Mouse (Mus musculus): ENCODE results near the gene Sgtb. TPM values are rescaled to one million over a fixed set of nuclear protein-coding genes. Genes with fewer than 3 reads are reported as not detected.

Gene Sgtb
- under 1 TPM; 0.30 to 0.57 TPM for total RNA-seq (2021)
- long read RNA-seq, experiment 1, result 0 reads
- long read RNA-seq, experiment 2, result 0 reads

DNA sequence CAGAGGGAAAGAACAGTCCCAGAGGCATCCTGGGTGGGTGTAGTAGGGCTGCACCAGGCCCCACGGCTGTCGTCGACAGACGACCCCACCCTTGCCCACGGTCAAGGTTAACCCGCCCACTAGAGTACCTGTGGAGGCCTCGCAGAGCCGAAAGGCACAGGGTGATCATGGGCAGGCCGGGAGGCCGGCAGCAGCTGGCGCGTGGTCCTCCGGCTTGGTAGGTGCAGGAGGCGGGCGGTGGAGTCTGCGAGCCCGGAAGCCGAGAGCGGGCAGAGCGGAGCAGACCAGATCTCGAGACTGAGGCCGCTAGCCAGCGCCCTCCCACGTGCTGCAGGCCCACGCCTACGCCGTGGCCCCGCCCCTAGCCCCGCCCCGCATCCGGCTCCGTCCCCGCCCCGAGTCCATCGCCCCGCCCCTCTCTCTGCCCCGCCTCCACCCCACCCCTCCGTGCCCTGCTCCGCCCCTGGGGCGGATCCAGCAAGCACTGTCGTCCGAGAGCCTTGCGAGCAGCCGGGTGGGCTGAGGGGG, at the start of gene Sgtb, which contains the start of gene Nln:
Sgtb (plus strand) TSS at position 454 of the 528 bp plus-strand sequence.
Nln (minus strand) TSS at position 327 of the 528 bp plus-strand sequence.
- DNase-seq (ENCODE audit: low spot score), result peak; percentile 79

DNA sequence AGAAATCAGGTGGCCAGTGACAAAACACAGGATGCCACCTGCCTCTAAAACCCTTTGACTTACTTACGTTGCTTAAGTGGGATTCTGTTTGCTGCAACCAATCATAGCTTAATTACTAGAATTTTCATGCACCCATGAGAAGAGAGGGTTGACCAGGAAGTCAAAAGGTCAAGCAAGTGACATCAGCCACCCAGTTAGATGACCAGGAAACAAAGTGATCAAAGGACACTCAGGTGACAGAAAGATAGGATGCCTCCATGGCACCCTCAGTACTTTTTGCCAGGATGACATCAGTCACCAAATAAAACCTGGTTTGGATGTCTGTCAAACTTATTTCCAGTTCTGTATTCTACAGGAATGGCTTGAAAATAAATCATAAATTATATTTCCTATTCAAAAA, 49.3 kb upstream of the Sgtb start:
- DNase-seq (ENCODE audit: low spot score), result no peak

GRCm38 (mm10) chr13:104061975-104062750, 47.4 kb upstream of the Sgtb start:
- DNase-seq (ENCODE audit: low spot score), result no peak

DNA sequence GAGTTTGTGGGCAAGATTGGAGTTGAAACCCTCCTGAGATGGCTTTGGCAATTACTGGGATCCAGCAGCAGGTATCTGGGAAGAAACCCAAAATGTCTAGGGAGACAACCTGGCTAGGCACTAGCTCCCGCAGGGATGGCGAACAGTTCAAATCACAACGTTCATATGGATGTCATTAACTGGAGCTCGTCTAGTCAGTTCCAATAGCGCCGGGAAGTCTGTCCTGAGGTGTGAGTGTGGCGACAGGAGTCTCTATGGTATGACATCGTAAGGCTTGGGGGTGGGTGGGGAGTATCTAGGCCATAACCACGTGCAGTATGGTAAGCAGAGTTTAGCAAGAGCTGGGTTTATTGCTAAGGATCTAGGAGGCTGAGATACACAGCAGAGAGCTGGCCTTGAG, 46.5 kb upstream of the Sgtb start:
- DNase-seq (ENCODE audit: low spot score), result no peak

GRCm38 (mm10) chr13:104065649-104066347, 43.7 kb upstream of the Sgtb start:
- DNase-seq (ENCODE audit: low spot score), result no peak

GRCm38 (mm10) chr13:104069216-104069615, 40.3 kb upstream of the Sgtb start:
- no peak for DNase-seq (ENCODE audit: low spot score)

DNA sequence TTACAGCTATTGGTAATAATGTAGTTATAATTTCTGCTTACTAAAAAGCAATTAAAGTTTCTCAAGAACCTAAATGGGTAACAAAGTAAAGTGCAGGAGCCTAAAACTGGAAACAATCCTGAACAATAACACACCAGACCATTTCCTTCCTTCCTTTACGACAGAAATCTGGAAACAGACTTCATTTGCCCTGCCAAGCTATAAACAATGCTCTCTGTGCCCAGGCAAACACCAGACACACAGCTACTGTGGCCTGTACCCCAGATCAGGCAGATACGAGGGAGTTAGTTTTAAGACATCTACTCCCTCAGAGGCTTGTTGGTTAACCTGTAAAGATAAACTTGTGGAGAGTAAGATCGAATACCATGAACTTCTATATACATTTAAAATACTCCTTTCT, 38.8 kb upstream of the Sgtb start:
- no peak for DNase-seq (ENCODE audit: low spot score)

GRCm38 (mm10) chr13:104072351-104072750, 37.2 kb upstream of the Sgtb start:
- DNase-seq (ENCODE audit: low spot score), result no peak

DNA sequence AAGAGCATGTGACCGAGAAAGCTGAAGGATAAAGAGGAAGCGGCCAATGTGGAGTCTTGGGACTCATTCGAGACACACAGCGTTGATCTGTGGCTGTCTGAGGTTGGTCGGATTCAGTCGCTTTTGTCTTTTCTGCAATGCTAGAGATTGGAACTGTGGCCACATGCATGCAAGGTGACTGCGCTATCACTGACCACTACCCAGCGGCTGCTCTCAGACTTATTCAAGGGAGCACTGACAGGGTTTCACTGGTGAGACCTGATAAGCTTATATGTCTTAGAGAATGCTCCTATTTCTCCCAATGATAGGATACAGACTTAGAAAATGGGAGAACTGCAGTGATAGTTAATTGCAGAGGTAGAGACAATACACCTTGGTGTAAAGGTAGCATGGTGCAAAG, 35.3 kb upstream of the Sgtb start:
- no peak for DNase-seq (ENCODE audit: low spot score)

- DNase-seq (ENCODE audit: low spot score), result peak; percentile 12
Measured at GRCm38 (mm10) chr13:104074731-104075130, 34.8 kb upstream of the Sgtb start.

GRCm38 (mm10) chr13:104076993-104077392, 32.5 kb upstream of the Sgtb start:
- DNase-seq (ENCODE audit: low spot score), result no peak

DNA sequence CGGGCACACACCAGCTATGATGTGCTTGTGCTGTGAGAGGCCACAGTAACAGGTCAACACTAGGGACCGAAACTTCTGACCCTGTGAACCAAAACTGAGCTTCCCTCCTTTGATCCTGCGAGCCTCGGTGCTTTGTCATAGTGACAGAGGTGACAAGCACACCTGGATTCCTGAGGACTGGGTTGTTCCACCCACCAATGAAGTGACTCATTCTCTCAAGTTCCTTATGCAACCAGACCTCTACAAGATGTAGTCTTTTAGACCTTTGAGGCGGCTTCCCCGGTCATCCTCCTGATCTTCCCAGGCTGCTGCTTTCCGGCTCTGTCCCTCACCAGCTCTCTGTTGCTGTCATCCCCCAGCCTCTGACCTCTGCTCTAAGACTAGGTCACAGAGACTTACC, 27.0 kb upstream of the Sgtb start:
- no peak for DNase-seq (ENCODE audit: low spot score)

DNA sequence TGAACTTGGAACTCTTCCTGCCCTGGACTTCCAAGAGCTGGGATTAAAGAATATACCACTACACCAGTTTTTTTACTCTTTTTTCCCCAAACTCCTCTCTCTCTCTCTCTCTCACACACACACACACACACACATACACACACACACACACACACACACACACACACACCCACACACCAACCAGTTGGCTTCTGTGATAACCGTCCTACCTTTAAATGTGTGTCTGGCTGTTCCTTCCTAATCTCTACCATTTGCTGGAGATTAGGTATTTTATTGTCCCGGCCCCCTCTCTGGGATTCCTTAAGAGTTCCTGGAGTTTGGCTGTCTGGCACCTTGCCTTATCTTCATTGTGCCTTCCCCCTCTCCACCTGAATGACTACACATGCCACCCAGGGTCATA, 24.9 kb upstream of the Sgtb start:
- DNase-seq (ENCODE audit: low spot score), result no peak

DNA sequence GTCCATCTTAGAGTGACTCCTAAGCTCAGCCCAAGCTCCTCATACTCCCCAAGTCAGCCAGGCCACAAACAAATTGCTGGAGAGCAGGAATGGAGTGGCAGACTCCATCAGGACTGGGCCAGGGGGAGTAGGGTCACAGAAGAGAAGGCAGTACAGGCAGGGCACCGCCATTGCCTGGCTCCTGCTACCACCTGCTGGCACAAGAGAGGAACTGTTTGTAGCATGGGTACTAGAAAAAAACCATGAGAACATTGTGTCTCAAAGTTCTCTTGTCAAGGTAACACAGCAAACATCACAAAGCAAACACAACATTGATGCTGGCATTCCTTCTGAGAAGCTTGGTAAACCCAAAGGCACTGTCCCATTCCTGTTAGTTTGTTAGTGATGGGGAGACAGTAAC, 20.2 kb upstream of the Sgtb start:
- DNase-seq (ENCODE audit: low spot score), result peak; percentile 16

GRCm38 (mm10) chr13:104091734-104092133, 17.8 kb upstream of the Sgtb start:
- no peak for DNase-seq (ENCODE audit: low spot score)

- DNase-seq (ENCODE audit: low spot score), result peak; percentile 32
Measured at GRCm38 (mm10) chr13:104094531-104095385, 14.8 kb upstream of the Sgtb start.

DNA sequence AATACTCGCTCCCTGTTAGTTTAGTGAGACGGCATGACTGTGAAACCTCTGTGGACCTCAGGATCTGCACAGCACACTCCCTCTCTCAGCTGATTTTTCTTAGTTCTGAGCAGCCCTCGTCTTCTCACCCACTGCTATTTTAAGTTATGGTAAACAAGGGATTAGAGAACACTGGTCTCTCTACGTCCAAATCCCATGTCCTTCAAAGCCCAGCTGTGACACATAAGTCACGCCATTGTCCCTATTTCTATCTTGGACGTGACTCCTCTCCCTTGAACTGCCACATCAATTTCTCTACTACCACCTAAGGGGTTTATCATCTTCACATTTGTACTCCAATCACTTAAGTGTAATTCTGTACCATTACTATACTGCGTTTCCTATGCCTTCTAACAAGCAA, 13.6 kb upstream of the Sgtb start:
- no peak for DNase-seq (ENCODE audit: low spot score)

GRCm38 (mm10) chr13:104097190-104097589, 12.4 kb upstream of the Sgtb start:
- DNase-seq (ENCODE audit: low spot score), result no peak

DNA sequence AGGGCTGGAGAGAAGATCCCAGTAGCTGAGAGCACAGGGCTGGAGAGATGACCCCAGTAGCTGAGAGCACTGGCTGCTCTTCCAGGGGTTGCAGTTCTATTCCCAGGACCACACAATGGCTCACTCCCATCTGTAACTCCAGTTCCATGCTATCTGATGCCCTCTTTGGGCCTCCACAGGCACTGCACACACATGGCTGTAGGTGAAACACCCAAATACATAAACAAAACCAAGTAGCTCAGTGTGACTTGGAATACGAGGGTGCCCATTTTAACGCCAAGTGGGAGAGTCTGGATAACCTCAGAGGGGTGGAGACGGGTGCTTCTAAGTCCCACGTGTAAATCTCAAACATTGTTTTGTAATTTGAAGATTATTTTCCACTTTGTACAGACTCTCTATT, 9.1 kb upstream of the Sgtb start:
- no peak for DNase-seq (ENCODE audit: low spot score)

- no peak for DNase-seq (ENCODE audit: low spot score)
Measured at GRCm38 (mm10) chr13:104101606-104102235, 7.8 kb upstream of the Sgtb start.

DNA sequence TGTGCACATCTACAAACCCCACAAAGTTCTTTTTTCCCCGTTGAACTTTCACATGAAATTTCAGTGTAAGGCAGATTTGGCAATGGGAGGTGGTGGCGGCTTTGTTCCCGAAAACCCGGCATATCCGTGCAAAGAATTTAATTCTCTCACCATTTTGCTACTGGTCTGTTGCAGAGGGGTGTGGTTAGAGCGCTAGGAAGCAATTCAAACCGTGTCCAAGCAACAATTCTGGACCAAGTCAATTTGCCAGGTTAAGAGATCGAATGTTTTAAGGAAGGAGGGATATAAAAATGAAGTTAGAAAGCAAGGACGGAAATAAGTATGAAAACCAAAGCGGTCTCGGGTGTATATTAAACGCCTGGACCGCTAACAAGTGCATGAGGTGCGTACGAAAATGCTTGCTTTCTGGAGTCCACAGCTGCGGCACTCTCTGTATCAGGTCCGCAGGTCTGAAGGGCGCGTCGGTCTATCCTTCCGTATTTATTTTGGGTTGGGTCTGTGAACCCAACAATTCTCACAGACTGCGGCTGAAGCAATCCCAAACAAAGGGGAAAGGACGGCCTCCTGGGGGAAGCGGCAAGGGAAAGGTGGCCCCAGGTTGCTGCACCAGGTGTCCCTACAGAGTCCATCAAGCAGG, 772 bp upstream of the Sgtb start:
- peak; percentile 13 for DNase-seq (ENCODE audit: low spot score)

All from gastrocnemius, adult 18-20 months (tissue).